Mouse (Mus musculus) lung, postnatal 0 days (tissue): ENCODE measurements around the gene Bag1.

Experiments
- CTCF ChIP-seq: IDR thresholded peaks from 2 replicates; pipeline ENCODE4 v1.5.1; 2016; ENCODE audit warnings: antibody characterized with exemption, mild to moderate bottlenecking
- EP300 ChIP-seq: IDR thresholded peaks from 2 replicates; pipeline ENCODE4 v1.6.1; 2016; ENCODE audit warnings: antibody characterized with exemption, mild to moderate bottlenecking, control low read depth

DNA sequence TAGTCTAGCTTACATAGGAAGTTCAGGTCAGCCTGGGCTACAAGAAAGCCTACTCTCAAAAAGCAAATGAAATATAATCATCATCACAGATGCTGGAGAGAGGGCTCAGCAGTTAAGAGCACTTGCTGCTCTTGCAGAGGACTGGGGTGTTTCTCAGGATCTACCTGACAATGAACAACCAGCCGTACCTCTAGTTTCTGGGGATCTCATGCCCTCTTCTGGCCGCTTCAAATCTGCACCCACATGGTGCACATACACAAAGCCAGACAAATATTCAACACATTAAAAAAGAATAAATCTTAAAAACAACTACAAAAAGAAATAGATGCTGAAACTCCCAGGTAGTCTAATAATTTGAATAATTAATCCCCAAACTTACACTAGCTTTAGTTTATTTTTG, 52.4 kb downstream of the Bag1 start:
- TF ChIP-seq CTCF, result peak; percentile 15; the same call in 1 of the 2 replicates
- no peak for TF ChIP-seq EP300
